Mouse (Mus musculus): Measurements from ENCODE around the gene Chrna9.

DNA sequence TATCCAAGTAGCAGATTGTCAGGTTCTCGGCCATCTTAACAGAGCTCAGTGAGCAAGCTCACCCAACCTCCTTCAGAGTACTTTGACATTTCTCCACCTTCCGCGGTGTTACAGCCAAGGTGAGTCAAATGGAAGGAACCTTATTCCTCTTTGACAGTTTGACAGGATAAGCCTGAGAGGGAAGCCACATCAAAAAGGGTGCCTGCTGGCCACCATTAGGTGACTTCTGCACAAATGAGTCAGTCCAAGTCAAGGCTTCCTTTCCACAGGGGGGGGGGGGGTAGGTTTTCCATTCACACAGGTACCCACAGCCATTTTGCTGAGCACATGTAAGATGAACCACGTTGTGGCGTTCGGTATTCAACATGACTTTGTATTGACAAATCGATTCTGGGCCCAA is 20.4 kb upstream of the Chrna9 start:
- TF ChIP-seq CTCF (IDR thresholded peaks at IDR 0.05; ENCODE audit: control insufficient read depth, insufficient read depth, low read length) = no peak
- TF ChIP-seq POLR2A (IDR thresholded peaks at IDR 0.05; ENCODE audit: borderline replicate concordance, control insufficient read depth, low read depth, low read length) = no peak

Measured in bone marrow, adult 2 months (tissue).